Mouse (Mus musculus) spleen, embryonic (tissue): ENCODE results near the gene Srpk2.

Experiments
- CTCF ChIA-PET: fragments of 350-600 bp; sonication (Branson Sonifier 250); formaldehyde crosslinking; loops from one replicate; lab custom pipeline; 2022; lab: Charles Lee

The Srpk2 gene

DNA sequence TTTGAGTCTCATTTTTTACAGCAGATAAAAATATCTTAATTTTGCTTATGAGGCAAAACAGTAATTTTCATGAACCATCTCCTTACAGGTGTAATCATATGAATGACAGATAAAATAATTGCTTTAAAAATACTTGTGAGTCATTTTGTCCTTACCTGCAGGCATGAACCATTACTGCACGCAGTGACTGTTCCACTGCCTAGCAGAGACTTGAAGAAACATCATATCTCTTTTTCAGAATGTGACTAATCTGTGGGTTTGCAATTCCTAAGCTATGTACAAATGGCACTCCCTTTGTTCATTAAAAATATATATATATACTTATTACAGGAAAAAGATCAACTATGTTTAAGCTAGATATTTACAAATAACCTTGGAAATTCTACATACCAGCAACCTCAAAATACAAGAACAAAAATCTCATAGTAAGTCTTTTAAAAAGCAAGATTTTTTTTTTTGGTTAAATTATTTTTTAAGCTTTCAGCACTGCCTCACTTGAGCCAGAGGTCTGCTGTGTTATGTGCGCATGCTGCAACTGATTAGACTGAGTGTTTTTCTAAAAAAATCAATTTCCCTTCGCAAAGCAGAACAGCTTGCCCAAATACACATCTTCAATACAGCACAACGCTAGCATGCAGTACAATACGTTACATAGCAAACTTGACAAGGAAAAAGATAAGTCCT, 68.7 kb downstream of the Srpk2 start:
- CTCF ChIA-PET = no interaction called here

DNA sequence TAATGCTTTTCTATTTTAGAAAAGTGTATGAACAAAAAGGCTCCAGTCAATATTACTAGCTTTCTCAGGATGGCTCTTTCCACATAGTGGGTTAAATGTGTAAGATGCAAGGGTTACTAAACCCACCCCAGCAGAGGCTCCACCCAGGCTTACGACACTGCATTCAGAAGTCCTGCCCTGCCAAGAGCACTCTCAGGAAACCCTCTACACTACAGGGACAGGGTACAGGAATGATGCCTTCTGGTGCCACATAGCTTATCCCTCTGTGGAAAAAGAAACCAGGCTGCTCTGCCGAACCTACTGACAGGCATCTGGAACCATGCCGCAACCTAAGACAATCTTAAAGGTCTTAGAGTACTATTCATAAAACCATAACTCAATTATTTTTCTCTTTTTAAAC, 71.6 kb downstream of the Srpk2 start:
- CTCF ChIA-PET = no interaction called here

DNA sequence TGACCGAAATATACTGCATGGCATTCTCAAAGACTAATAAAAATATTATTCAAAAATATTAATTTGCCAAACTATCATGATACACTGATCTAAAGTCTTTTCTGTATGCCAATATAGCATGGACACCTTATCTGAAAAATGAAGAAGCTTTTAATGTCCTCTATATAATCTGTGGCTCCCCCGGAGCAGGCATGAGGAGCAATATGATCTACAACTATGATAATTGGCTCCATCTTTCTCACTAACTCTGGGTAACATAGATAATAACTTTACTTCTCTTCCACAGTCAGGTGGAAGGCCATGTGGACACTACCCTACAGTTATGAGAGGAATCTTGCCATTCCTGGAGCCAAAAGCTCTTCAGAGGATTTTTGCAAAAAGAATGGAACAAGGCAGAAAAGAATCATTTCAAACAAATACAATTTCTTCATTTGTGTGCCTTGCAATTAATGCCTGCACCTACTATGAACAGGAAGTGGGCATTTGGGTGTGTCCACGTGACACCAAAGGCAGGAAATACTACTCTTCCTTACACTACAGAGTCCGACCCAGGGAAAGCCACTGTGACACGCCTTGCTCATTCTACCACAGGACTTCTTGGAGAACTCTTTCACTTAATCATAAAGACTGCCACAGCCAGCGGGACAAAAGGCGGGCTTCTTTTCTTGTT, 80.2 kb downstream of the Srpk2 start:
- CTCF ChIA-PET = no interaction called here

DNA sequence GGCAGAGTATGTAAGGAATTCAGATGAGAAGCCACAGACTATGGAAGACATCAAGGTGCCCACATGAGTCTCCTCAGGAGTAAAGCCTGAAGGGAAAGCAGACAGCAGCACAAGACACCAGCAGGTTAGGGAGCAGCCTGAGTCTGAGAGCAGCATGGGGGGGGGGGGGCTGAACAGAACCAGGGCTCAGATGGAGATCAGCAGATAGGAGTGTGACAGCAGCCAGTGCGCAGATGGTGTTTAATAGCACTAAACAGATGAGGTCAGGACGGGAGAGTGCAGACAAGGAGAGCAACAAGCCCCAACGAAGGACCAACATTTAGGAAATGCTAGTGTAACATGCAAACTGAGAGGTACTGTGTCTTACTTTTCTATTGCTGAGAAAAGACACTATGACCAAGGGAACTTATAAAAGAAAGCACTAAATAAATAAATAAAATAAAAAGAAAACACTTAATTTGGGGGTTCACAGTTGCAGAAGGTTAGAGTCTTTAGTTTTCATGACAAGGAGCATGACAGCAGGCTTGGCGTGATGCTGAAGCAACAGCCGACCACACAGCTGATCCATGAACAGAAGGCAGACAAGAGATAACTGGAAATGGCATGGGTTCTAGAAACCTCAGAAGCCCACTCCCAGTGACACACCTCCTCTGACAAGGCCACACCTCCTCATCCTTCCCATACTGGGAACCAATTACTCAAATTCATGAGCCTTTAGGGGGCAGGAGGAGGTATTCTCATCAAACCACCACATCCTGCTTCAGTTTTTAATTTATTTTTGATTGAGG, 84.5 kb downstream of the Srpk2 start:
- CTCF ChIA-PET = no interaction called here

DNA sequence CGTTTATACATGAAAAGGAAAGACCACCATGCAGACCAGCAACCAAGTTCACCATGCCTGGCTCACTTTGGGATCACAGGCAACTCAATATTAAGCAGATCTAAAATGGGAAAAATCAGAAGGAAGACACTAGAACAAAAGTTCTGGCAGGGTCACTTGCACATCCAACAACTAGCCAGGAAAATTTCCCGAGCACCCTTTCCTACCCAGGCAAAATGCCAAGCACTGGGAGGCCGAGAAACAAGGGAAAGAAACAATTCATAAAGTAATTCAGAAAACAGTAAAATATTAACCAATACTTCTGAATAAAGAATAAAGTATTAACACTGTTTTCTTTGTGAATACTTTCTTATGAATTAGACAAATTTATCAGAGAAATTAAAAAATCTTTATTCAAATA, 85.2 kb downstream of the Srpk2 start:
- CTCF ChIA-PET = no interaction called here

DNA sequence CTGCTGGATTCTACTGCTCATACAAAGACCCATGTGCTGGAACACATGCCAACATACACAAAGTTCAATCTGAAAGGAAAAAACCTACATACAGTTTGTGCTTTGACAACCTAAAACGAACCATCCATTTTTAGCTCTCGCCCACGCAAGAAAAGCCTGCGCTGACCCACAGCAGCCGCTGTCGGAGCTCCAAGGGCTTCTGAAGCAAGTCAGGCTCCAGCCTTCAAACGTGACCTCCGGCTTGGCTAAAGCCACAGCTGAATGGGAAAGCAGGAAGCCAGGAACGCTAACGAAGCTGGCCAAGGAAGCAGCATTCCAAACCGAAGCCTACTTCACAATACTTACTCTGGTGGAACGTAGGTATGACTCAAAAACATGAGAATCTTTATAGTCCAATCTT, 85.9 kb downstream of the Srpk2 start:
- CTCF ChIA-PET = no interaction called here

DNA sequence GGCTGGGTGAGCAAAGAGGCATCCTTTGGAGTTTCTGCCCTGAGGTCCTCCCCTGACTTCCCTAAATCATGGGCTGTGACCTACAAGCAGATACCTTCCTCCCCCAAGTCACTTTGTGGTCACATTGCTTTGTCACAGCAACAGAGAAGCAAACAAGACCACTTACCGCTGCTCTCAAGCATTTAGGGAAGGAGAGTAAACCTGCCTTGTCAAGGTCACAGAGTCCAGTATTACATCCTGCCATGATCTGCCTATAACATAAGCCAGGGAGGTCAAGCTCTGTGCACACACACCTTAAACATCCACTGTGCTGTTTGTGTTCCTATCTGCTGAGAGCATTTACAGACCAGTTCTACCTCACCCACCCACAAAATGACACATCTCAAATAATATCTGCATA, 86.4 kb downstream of the Srpk2 start:
- CTCF ChIA-PET = no interaction called here

DNA sequence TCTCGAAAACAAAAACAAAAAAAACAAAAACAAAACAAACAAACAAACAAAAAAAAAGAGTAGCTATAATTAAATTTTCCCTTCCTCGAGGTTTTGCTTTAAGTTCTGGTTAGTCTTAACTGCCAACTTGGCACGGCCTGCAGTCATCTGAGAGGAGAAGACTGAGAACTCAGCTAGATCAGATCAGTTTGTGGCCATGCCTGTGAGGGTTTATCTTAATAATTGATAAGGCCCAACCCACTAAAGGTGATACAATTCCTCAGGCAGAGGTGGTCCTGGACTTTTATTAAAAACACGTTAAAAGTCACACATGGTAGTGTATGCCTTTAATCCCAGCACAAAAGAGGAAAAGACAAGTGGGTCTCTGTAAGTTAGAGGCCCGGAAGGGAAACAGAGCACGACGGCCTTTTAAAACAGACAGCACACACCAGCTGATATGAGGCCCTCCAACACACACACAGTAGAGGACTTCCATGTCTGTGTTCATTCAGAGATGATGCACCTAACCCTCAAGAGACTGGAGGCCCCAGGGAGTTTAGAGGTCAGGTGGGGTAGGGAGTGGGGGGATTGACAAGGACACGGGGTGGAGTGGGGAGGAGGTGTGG, 87.1 kb downstream of the Srpk2 start:
- CTCF ChIA-PET = no interaction called here

DNA sequence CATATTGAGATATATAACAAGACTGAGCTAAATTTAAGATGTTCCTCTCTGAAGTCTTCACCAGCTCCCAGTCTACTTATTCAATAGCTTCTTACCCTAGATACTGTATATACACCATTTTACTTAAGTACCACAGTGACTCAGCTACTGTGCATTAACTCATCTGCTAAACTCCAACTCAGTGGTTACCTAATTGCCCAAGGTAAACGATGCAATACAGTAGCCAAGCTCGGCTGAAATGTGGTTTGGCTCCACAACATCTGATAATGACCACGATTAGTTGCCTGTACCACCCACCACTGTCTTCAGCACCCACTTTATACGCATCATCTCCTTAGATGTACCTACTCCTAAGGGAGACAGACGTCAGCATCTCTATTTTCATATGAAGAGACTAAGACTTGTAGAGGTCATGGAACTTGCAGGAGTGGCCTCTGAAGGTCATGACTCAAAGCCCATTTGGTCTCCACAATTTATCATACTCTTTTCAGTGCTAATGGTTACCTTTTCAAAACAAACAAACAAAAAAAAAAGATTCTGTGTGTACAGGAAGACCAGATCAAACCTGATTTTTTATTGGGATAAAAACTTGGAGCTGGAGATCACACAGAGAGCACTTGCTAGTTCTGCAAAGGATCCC, 88.0 kb downstream of the Srpk2 start:
- CTCF ChIA-PET = no interaction called here

DNA sequence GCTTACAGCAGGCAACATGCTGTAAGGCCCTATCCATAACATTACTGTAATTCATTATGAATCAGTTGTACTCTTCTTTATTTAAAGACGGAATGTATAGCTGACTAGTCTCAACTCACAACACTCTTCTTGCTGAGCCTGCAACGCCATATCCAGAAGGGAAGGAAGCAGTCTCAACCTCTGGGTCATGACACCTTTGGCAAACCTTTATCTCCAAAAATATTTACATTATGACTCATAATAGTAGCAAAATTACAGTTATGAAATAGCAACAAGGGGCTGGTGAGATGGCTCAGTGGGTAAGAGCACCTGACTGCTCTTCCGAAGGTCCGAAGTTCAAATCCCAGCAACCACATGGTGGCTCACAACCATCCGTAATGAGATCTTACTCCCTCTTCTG, 94.1 kb downstream of the Srpk2 start:
- CTCF ChIA-PET = interaction anchor here (0.6 kb wide), 1 partner anchor 82 kb away, joined by 15 read pairs; no protein-coding TSS in a partner anchor

DNA sequence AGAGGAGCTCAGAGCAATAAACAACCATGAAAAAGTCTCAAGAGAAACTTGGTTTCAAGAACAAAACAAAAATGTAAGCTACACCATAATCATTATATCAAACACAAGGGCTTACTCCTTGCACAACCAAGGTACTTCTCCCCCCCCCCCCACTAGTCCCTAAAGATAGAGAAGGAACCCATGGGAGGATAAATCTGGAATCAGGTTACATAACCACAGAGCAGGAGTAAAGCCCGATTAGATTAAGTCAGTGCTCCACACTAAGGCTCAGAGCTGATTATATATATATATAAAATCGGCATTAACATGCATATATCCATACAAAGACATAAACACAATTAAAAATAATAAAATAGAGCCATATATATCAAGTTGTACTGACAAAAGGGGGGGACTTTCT, 96.8 kb downstream of the Srpk2 start:
- CTCF ChIA-PET = interaction anchor here (0.6 kb wide), 1 partner anchor 14 kb away, joined by 3 read pairs; no protein-coding TSS in a partner anchor

DNA sequence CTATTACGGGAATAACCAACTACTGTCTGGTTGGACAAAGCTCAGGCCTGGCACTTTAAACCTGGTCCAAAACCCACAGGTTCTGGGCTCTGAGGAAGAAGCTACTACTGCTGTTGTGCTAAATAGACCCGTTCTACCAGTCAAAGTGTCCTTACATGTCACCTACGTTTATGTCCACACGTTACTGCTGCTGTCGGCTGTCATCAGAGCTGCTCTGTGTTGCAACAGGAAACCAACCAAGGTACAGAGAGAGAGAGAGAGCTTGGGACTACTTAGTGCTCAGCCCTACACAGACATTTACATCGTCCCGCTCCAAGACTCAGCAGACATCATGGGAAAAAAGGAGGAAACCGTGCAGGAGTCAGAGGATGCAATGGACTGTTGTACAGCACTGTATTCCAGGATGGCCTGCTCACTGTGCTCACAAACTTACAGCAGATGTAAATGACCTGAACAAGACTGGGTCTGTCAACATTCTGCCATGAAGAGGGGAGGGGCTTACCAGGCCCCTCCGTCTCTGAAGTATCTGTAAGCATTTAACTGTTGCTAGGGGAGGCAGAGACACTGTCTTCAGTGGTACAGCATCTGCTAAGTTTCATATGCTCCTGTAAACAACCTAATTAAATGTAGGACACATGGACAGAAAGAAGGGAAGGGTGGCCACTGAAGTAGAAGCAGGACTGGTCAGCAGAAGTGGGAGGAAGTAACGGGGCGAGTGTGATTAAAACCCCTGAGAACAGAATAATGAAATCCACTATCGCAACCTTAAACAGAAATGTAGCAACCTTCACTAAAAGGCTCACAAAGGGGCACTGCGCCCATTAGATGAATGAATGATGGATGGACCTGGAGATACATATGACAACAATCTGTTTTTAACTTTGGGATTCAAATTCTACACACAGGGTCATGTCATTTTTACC, 97.6 kb downstream of the Srpk2 start:
- CTCF ChIA-PET = interaction anchor here (0.6 kb wide), 1 partner anchor 13 kb away, joined by 3 read pairs; no protein-coding TSS in a partner anchor

DNA sequence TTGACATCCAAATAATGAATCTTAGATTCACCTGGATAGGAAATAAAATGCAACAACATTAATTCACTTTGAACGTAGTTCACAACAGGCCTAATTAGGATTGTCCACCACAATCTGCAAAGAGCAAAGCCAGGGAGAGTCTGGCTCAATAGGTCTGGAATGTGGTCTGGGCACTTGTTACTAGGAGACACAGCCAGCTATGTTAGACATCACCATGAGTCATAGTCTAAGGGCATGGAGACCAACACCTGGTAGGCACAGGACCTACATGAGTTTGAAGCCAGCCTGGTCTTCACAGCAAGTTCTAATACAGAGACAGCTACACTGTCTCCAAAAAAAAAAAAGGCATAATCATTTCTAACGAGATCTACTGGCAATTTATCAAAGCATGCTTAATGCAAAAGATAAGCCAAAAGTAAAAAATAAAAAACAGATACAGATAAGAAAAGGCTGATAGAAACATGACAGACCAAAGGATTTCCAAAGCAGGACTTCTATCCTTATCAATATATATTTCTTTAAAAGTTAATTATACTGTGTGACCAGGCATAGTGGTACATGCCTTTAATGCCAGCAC, 102.8 kb downstream of the Srpk2 start:
- CTCF ChIA-PET = no interaction called here

DNA sequence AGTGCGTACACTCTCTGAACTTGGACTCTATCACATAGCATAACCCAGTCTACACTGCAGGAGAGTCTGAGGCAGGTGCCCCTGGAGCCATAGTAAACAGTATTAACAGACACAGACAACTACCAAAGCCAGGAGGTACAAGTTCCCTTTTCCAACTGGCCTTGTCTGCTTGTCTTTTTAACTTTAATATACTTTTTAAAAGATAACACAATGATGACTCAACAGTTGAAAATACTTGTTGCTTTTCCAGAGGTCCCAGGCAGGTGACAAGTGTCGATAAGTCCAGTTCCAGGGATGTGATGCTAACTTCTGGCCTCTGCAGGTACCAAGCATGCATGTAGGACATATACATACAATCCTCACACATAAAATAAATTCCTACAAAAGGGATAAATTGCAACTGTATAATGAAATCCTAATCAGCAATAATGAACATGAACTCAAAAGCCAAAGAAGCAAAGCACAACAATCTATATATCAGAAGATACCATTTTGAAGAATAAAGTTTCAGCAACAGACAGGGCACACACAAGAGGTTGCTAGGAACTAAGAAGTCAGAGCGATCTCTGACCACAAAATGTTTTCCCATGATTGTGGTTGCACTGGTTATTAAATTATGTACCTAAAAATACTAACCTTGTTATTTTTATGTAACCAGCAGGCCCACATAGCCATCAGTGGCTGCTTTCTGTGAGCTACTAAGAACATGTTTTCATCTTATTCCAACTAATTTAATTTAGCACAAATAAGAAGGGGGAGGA, 105.1 kb downstream of the Srpk2 start:
- CTCF ChIA-PET = no interaction called here

DNA sequence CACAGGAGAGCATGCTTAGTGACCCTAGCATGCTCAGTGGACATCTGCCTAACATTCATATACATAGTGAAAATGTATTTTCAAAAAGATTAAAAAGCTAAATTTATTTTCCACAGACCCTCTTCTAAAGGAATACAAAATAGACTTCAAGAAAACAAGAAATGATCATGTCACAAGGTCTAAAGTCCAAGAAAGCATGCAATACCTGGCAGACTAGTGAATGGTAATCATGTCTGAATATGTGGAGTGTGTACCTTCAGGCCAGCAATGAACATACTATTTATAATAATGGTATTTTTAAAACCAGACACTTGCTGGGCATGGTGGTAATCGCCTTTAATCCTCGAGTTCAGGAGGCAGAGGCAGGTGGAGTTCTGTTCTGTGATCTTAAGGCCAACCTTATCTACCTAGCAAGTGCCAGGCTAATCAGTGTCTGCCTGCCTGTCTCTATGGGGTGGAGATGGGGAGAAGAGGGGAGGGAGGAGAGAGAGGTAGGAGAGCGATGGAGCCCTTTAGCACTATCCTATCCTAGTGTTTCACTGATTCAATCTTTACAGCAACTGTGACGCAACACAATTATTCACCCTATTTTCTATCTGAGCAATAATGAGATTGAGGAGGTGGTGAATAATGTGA, 106.0 kb downstream of the Srpk2 start:
- CTCF ChIA-PET = no interaction called here

DNA sequence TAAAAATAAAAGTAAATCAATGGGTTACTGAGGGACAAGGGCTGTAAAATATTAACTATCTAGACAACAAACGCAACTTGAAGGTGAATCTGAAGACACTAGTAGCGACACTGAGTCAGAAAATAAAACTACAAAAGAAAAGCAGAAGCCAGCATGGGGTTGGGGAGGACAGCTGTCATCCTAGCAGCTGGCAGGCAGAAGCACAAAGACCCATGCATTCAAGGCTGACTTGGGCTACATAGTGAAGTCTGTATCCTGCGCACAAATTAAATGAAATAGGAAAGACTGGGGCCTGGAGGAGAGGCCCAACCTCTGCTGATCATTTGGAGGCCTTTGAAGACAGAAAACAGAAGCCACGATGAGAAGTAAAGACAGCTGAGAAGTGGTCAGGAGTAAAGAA, 106.6 kb downstream of the Srpk2 start:
- CTCF ChIA-PET = no interaction called here

DNA sequence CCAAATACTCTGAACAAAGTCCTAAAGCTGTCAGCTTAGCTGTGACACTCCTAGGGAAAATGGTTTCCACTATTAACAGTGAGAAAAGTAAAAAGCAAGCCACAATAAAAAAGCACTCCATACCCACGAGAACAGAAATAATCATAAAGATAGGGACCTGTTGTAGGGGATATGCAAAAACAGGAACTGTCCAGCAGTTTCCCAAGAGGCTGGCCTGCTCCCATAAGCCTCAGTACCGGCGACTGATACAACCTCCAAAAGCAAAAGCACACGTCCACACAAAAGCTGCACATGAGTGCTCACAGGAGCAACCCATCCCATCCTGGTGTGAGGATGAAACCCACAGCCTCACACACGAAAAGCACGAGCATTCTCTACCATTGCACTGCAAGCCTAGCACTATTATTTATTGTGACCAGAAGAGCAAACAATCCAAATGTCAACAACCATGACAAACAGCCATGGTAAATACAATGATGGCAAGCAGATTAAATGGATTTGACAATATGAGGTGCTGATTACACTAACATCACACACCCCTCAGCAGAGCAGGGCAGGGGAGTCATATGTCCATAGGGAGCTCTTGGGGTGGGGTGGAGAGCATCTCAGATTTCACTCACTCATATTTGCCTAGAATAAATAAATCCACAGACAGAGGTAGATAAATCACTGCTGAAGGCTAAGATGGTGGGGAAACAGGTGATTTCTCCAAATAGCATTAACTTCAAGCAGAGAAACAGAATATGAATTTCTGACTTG, 107.9 kb downstream of the Srpk2 start:
- CTCF ChIA-PET = no interaction called here

DNA sequence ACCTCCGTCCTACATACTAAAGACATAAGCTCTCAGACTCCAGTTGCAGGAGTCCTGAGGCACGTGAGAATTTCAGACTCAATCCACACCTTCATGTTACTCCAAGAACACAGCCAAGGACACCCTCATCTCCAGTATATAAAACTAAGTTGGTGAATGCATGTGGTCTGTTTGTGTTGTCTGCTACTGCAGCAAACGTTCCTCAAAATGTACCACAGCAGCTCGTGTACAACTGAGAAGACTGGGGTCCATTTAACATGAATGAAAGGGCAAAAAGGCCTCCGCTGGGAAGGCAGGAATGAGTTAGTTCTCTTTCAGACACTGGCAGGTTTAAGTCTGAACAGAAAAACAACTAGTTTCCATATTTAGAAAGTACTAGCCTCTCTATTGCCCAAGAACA, 110.5 kb downstream of the Srpk2 start:
- CTCF ChIA-PET = interaction anchor here (0.6 kb wide), 2 partner anchors 13 to 160 kb away, joined by 3 to 10 read pairs; no protein-coding TSS in a partner anchor
